Mouse (Mus musculus) thymus, postnatal 10 days (tissue): ENCODE measurements around the gene Prcc.
"Not testable (repeated sequence)": the region's sequence is repeated elsewhere in the genome, so short reads cannot be mapped to it uniquely, and the experiment has no call there.

Source experiments
- DNase-seq, 2 experiments: peaks; one replicate each; pipeline ENCODE4 v3.0.0; 2021; ENCODE audit warnings: low spot score in 2 of 2

Prcc gene

DNA sequence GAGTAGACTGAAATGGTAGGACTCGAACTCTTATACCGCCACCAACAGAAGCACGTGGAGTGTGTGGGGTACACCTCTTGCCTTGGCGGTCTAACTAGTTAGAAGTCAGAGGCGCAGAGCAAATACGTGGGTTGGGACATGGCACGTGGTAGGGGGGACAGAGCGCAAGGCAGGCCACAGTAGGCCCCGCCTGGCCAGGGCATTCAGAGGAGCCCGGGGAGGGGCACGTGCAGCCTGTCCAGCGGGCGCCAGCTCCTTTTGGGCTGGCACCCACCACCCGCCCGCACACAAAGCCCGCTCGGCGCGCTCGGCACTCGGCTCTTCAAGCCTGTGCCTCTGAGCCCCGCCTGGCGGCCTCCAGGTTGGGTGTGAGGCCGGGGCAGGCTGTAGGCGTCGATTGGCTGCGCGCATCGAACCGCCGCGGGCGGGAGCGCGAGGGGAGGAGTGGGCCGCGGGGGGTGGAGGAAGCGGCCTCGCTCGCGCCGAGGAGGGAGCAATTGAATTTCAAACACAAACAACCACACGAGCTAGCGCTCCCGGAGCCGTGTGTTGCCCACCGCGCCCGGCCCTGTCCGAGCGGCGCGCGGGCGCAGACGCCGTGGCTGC, 20.6 kb upstream of the Prcc start, which contains the start of gene Hdgf:
Gene Hdgf, plus strand, starts transcription at position 442 of the 606 bp plus-strand sequence.
- peak; percentile 91 to 93 for DNase-seq

DNA sequence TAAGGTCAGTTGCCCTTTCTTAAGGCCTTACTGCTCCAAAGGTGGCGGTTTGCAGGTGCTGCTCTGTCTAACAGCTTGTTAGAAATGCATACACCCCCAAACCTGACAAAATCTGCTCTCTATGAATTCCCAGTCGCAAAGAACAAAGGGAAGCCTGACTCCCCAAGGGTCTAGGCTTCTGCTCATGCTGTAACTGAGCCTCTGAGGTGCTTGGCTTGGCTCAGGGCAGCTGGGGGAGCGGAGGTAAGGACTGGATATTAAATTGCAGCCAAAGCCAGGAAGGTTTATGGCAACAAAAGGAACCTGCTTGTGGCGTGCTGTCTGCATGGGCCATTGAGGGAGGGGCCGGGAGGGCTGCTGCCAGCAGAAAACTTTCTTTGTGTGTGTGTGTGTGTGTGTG, 18.4 kb upstream of the Prcc start:
- no peak for DNase-seq

DNA sequence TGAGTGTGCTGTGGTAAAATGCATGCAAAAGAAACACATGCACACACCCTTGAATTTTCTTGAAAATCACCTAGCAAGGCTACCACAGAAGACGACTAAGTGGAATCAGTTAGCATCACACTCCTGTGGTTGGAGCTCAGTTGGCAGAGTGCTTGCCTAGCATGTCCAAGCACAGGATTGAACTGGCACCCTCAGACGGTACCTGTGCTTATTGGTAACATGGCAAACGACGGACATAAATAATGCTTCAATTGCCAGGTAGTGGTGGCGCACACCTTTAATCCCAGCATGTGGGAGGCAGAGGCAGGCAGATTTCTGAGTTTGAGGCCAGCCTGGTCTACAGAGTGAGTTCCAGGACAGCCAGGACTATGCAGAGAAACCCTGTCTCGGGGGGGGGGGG, 16.6 kb upstream of the Prcc start:
- not testable (repeated sequence) for DNase-seq

DNA sequence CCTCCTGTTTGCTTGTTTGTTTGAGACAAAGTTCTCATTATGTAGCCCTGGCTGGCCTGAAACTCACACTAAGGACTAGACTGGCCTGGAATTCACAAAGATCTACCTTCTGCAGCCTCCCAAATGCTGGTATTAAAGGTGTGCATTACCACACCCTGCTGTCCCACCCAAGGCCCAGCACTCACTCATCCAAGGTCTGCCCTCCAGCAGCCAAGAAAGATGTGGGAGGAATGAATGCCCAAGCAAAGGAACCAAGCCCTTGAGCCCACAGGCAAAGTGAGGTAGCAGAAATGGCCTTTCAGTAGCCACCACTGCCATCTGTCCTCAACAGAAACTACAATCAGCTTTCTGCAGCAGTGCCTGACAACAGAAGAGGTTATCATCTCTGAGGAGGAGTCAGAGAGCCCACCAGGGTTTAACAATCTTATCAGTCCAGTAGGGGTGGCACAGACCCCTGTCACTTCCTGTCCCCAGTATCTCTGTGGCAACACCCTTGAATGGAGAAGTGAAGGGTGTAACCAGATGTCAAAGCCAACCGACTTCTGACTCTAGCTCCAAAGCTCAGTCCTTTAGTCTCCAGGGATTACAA, 15.7 kb upstream of the Prcc start:
- no peak for DNase-seq

DNA sequence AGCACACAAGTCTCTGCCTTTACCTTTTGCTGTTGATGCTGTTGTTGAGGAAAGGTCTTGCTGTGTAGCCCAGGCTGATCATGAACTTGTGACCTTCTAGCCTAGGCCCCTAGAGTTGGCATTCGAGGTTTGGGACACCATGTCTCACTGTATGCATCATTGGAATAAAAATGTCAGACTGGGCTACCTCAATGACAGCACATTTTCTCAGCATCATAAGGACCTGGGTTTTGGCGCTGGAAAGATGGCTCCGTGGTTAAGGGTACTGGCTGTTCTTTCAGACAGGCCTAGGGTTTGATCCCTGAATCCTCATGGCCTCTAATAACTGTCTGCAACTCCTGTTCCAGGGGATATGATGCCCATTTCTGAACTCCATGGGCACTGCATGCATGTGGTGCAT, 14.4 kb upstream of the Prcc start:
- no peak for DNase-seq

DNA sequence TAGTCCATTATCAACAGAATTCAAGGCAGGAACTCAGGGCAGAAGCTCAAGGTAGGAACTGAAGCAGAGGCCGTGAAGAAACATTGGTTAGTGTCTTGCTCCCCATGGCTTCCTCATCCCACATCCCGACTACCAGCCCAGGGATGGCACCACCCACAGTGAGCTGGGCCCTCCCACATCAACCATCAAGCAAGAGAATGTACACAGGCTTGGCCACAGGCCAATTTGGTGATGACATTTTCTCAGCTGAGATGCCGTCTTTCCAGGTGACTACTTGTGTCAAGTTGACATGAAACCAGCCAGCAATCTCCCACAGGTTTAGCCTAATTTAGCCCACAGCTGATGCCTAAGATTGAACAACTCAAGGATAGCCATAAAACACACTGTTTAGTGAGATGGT, 13.9 kb upstream of the Prcc start:
- DNase-seq = no peak

DNA sequence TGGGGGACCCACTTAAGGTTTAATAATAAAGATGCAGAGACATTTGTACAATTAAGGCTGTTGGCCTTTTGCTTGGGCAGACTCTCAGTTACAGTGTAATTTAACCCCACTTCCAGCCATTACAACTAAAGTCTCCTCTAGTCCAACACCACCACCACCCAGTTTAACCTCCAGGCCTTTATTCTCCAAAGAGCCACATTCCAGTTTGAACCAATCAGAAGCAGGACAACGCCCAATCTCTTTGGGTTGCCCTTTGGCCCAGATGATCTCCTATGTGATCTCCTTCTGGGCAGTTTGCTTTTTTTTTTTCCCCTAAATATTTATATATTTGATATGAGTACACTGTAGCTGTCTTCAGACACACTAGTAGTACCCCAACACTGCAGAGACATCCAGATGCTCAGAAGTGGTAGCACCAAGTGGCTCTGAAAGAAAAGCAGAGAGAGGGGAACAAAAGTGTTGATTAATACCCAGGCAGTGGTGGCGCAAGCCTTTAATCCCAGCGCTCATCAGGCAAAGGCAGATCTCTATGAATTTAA, 8.0 kb upstream of the Prcc start:
- no peak for DNase-seq

DNA sequence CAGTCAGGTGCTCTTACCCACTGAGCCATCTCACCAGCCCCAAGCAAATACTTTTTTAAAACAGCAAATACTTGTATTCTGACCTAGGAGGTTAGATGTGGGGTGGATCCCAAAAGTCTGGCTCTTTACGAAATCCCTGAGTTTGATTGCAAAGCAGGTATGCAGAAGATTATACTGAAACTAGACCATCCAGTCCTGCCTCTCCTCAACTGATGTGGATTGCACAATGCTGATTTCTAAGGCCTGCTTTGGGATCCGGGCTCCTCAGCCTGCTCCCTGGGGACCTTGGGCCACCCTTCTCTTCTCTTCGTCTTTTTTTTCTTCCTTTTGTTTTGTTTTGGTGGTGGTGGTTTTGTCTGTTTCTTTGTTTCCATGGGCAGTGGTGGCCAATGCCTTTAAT, 6.1 kb upstream of the Prcc start:
- no peak for DNase-seq

DNA sequence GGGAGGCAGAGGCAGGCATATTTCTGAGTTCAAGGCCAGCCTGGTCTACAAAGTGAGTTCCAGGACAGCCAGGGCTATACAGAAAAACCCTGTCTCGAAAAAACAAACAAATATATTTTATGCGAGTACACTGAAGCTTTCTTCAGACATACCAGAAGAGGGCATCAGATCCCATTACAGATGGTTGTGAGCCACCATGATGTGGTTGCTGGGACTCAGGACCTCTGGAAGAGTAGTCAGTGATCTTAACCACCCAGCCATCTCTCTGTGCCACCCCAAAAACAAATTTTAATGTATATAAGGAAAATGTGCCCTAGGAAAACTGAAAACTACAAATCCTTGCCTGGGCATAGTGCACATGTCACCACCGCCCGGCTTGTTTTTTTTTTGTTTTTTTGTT, 2.0 kb upstream of the Prcc start:
- not testable (repeated sequence) for DNase-seq

DNA sequence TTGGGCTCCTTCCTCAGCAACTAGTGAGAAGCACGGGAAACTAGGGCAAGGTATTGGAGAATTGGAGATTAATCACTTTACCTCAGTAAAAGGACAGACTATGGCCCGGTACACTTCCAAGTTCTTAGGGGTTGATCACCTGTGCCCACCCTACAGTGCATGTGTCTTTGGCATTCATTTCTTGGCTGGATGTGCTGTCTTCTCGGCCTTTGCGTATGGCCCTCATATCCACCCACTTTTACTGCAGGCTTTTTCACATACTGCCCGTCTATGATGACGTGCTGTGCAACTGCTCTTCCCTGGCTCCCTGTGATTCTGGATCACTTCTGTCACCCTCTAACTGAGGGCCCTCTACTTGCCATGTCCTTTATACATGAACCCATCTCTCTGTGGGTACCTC, 1.0 kb upstream of the Prcc start:
- no peak for DNase-seq

DNA sequence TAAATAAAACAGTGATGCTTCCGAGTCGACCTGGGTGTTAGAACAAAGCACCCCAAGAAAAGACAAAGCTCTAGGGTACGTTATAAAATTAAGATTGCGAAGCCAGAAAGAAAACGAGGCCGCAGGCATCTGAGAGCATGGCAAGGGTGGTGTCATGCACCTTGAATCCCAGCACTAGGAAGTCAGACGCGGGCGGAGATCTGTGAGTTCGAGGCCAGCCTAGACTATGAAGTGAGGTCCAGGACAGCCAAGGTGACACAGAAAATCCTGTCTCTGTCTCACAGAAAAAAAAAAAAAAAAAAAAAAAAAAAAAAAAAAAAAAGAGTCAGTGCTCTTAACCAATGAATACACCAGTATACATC, 577 bp upstream of the Prcc start:
- peak in 1 of 2 experiments; percentile 66 for DNase-seq

DNA sequence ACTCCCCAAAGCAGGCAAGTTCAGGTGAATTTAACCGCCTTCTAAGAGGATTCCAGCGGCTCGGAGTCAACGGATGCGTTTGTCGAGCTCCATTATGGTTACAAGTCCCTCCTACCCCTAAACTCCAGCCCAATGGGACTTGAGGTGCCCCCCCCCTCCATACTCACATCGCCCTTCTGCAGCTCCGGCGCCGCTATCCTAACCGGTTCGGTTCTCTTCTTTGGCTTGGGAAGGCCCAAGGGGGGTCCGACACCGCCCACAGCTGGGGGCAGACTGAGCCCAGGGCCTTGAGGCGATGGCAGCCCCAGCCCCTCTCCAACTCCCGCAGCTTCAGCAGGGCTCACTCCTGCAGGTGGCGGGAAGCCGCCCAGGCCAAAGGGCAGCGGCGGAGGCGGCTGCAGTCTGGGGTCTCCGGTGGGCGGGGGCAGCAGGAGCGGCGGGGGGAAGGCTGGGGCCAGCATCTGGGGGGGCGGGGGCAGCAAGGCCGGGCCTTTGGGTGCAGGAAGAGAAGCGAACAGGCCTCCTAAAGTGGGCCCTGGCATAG, 628 bp downstream of the Prcc start:
- DNase-seq = peak; percentile 56 to 59

DNA sequence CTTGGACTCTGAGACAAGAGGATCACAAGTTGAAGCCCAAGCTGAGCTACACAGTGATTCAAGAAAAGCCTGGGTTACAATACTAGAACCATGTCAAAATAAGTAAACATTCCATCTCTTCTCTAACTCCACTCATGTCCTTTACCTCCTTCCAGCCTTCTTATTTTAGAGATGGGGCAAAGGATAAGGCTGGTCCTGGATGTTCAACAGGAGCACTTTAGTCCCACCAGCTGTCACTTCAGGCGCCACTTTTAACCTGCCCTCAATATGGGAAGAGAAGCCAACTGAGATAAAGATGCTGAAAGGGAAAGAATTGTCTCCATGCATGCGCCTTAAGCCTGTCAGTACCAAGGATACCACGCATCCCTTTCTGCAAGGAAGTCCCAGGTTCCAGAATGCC, 1.1 kb downstream of the Prcc start:
- no peak for DNase-seq

DNA sequence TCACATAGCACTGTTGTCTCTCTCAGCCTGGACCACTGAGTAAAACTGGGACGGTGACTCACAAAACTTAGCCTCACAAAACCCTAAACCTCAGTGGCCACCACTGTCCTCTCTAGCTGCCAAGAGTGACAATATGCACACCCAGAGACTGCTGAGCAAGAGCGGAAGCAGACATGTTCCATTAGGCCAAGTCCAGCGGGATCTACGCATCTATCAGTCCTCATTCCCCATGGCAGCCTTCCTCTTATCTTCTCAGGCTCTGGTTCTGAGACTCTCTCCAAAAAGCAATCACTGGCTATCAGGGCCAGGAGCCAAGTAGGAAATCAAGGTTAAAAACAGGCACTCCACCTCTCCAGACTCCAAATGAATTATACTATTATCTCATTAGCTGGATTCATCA, 7.7 kb downstream of the Prcc start:
- no peak for DNase-seq

DNA sequence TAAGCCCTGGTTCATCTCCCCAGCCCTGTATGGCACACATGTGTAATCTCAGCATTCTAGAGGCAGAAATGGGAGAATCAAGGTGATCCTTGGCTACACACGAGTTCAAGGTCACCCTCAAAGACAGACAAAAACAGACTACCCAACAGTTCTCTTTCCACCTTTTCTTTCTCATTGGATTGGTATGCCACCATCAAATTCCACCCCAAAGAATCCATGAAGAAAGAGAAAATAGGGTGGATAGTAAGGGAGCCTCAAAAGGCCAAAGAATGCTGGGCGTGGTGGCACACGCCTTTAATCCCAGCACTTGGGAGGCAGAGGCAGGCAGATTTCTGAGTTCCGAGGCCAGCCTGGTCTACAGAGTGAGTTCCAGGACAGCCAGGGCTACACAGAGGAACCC, 21.3 kb downstream of the Prcc start:
- DNase-seq = not testable (repeated sequence)

DNA sequence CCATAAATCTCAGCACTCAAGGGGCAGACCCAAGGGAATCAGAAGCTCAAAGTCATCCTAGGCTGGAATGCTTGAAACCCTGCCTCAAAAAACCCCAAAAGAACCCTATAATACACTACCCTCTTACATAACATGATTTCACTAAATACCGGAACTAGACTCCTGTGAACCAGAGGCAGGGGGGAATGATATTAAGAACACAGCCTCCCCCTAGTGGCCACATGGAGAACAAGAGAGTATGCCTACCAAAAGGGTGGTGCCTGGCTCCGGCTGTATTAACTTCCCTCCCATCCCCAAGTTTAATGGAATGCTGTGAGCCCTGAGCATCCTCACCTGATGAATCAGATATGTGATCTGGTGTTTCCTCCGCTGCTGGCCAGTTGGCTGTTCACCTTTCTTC, 25.6 kb downstream of the Prcc start:
- DNase-seq = peak; percentile 27 to 65

DNA sequence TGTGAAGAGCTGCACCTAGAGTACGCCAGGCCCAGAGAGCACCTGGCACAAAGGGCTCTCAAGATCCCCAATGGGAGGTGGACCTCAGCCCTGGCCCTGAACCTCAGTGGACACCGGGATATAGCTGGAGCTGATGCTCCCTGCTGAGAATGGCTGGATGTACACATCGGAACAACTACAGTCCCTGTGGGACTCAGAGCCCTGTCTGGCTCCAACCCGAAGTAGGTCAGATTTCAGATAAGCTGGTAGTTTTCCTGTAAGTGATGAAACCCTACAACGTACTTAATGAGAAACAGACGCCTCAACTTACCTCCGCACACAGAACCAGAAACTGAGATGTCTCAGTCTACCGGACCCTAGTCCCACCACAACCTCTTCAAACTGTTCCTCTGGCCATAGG, 27.7 kb downstream of the Prcc start:
- DNase-seq = no peak

DNA sequence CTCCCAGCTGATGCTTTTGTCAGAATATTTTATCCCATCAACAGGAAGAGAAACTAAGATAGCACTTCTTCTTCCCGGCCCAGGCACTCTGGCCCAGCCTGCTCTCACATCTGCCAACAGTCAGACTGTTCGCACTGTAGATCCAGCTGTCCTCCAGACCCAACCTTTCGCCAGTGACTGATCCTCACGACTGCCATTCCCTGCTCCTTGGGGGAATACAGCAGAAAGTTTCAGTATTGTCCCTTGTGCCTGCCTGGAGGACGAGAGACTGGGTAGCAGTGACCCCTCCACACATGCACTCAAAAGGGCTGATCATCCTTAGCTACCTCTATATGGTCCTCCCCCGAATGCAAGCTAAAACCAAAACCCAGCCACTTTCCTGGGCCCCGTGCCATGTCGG, 29.5 kb downstream of the Prcc start:
- no peak for DNase-seq

DNA sequence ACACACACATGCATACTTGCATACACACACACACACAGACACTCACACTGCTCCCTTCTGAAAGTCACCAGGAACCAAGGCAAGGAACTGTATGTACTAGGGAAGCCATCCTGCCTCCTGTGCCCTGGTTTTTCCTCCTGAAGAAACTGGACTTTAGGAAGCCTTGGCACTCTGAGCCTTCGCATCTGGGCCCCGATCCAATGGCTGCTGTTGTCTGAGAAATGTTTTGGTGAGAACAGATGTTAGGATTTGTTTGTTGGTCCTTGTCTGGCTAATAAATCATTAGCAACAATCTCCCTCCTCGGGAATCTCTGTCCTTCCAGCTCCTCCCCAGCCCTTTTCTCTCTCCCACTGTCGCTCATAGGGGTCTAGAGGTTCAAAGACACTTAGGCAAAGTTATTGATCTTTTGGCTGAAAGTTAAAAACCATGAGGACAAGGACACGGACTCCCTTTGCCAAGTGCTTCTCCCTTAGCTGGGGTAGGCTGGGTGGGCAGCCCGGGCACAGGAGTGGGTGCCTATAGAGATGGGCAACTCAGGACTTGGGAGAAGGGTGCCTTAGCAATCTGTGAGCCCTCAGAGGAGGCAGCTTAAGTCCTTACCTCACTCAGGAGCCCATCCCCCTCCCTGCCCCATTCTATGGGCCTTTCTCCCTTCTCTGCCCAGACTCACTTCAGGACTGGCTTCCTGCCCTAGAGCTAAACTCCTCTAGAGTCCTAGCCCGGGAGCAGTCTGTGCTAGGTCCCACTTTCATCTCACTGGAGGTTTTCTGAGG, 30.4 kb downstream of the Prcc start:
- DNase-seq = no peak

DNA sequence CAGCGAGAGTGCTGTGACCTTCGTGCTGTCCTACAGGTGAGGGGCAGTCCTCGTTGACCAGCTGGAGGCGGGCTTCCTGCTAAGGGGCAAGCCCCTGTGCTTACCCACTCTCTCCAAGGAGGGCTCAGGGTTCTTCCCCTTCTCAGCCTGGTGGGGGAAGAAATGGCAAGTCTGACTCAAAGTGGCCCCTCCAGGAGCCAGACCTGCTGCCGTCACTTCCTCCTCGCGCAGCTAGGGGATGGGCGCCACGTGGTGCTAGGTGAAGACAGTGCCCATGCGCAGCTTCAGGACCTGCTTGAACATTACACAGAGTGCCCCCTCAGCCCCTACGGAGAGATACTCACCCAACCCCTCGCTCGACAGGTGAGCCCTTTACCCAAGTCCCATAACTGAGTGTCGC, 36.3 kb downstream of the Prcc start:
- DNase-seq = no peak

DNA sequence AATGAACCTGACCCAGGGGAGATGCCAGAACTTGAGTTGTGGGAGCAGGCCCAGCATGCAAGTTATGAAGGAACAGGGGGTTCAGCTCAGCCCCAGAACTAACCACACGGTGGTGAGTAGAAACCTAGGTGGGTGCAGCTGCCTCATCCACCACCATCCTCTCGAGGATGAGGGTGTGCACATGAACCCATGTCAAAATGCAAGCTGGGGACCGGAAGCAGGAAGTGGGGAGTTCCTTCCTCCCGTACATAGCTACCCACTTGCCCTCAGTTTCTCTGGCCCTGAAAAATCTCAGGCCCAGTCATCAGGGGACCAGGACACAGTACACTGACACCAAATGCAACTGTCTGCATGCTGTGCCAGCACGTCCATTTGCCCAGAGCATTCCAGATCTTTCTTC, 37.7 kb downstream of the Prcc start:
- DNase-seq = peak; percentile 77 to 80

DNA sequence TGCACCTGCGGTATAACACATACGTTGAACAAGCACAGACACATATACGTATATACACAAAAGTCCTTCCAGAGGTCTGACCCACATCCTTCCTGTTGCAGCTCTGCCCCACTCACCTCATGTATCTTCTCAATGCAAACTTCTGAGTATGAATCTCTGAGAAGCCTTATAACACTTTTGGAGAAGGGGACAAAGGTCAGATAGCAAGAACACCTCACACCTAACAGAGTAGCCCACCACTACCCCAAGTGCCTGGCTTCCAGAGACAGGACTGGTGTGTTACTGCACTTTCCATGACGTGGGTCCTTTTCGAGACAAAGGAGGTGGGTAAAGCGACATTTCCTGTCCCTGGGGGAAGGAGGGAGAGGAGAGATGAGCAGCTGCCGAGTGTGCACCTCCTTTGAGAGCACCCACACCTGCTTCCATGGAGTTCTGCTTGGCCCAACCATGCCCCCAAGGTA, 38.7 kb downstream of the Prcc start, which contains the start of gene Sh2d2a:
Gene Sh2d2a, plus strand, starts transcription at position 106 of the 461 bp plus-strand sequence.
- DNase-seq = peak; percentile 79 to 82
